Mouse (Mus musculus): ENCODE results near the gene Pgm5. TPM values are rescaled to one million over a fixed set of nuclear protein-coding genes. Genes with fewer than 3 reads are reported as not detected.

The Pgm5 gene
- polyA plus RNA-seq, 1 experiment from 2014 or later = 1.6 TPM

DNA sequence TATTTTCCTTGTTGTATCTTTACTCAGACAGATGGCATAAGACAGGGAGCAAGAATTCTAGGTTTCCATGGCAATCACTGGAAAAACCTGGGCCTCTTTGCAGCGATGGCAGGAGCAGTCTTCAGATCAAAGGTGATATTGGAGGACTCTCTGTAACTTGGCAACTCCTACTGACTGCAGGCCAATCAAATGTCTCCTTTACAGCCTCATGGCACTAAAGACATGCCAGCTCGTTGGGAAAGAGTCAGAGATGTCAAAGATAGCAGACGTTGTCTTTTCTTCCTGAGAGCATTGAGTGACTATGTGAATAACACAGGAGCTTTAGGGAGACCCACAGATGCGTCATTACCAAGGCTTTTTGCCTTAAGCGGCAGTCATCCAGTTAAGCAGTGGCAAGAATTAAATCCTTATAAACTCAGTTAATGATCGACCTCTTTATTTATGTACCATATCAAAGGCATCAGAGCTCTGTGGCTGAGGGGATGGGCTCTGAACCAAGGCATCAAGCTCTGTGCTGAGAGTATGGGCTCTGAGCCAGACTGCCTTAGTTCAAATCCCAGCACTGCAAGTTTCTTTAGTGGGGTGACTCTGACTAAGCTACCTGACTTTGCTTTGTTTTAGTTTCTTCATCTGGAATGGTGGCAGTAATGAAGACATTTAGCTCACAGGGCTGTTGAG, 209.2 kb downstream of the Pgm5 start:
- H3K4me1 ChIP-seq (ENCODE audit: control insufficient read depth, insufficient read depth, low read length) = no peaks in the 10 kb centered on the region
- H3K27me3 ChIP-seq (ENCODE audit: control insufficient read depth, insufficient read depth, low read length) = no peaks in the 10 kb centered on the region
- no peaks in the 10 kb centered on the region for H3K36me3 ChIP-seq (ENCODE audit: control insufficient read depth, insufficient read depth, low read length)
- no peak overlapping the region for H3K4me3 ChIP-seq (ENCODE audit: low read depth, low read length)
- DNase-seq (ENCODE audit: low spot score) (no peak), ATAC-seq (ENCODE audit: insufficient read depth, low FRiP score, low TSS enrichment) (no peak)
- H3K9ac ChIP-seq (ENCODE audit: low read length) = no peak overlapping the region
- no peak overlapping the region for H3K27ac ChIP-seq (ENCODE audit: low read depth, low read length)
- H3K4me2 ChIP-seq (ENCODE audit: low read depth) = no peak overlapping the region
- 39% methylated on average over 6 of the region's 6 CpGs for WGBS
- no peaks in the 10 kb centered on the region for H3K9me3 ChIP-seq (ENCODE audit: control insufficient read depth, low read length)

DNA sequence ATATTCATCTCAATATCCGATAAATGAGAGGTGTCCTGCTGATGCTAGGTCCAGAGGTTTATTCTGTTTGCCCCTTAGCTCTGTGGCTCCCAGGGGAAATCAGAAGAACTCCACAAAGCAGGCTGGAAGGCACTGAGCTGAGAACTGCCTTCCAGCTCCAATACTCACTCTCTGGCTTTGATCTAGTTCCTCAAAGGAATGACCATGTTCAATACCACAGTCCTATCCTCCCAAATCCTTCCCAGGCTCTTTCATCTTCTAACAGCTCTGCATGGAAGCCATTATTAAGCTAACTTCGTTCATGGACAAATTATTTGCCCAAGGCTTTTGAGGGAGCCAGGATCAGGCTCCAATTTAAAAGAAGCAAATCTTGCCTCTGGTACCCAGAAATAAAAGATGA, 210.1 kb downstream of the Pgm5 start:
- no peaks in the 10 kb centered on the region for H3K4me1 ChIP-seq (ENCODE audit: control insufficient read depth, insufficient read depth, low read length)
- no peaks in the 10 kb centered on the region for H3K36me3 ChIP-seq (ENCODE audit: control insufficient read depth, insufficient read depth, low read length)
- no peaks in the 10 kb centered on the region for H3K9me3 ChIP-seq (ENCODE audit: control insufficient read depth, low read length)
- DNase-seq (ENCODE audit: low spot score) = no peak
- H3K4me3 ChIP-seq (ENCODE audit: low read depth, low read length) = no peak overlapping the region
- H3K27ac ChIP-seq (ENCODE audit: low read depth, low read length) = no peak overlapping the region
- H3K27me3 ChIP-seq (ENCODE audit: control insufficient read depth, insufficient read depth, low read length) = no peaks in the 10 kb centered on the region
- H3K9ac ChIP-seq (ENCODE audit: low read length) = no peak overlapping the region
- WGBS = 52% methylated on average over 2 of the region's 2 CpGs
- no peak for ATAC-seq (ENCODE audit: insufficient read depth, low FRiP score, low TSS enrichment)
- no peak overlapping the region for H3K4me2 ChIP-seq (ENCODE audit: low read depth)

DNA sequence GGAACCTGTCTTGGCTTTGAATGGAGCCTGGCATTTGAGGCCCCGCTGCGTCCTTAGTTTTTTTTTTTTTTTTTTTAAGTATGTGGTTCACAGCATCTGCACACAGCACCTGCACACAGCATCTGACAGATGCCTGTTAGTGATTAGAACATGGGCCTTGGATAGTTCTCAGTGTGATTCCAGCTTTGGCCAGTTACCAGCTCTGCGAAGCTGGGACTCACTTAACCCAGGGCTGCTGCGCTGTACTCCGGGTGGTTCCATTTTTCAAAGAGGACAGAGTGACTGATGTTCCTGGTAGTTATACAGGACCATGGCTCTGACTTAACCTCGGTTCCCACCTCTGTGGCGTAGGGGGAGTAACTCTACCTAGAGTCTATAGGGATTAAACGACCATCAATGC, 211.2 kb downstream of the Pgm5 start:
- no peak overlapping the region for H3K9ac ChIP-seq (ENCODE audit: low read length)
- H3K4me3 ChIP-seq (ENCODE audit: low read depth, low read length) = no peak overlapping the region
- DNase-seq (ENCODE audit: low spot score) (no peak), ATAC-seq (ENCODE audit: insufficient read depth, low FRiP score, low TSS enrichment) (no peak)
- H3K4me1 ChIP-seq (ENCODE audit: control insufficient read depth, insufficient read depth, low read length) = no peaks in the 10 kb centered on the region
- no peaks in the 10 kb centered on the region for H3K36me3 ChIP-seq (ENCODE audit: control insufficient read depth, insufficient read depth, low read length)
- no peak overlapping the region for H3K4me2 ChIP-seq (ENCODE audit: low read depth)
- WGBS = 65% methylated on average over 8 of the region's 8 CpGs
- no peak overlapping the region for H3K27ac ChIP-seq (ENCODE audit: low read depth, low read length)
- no peaks in the 10 kb centered on the region for H3K27me3 ChIP-seq (ENCODE audit: control insufficient read depth, insufficient read depth, low read length)
- no peaks in the 10 kb centered on the region for H3K9me3 ChIP-seq (ENCODE audit: control insufficient read depth, low read length)

DNA sequence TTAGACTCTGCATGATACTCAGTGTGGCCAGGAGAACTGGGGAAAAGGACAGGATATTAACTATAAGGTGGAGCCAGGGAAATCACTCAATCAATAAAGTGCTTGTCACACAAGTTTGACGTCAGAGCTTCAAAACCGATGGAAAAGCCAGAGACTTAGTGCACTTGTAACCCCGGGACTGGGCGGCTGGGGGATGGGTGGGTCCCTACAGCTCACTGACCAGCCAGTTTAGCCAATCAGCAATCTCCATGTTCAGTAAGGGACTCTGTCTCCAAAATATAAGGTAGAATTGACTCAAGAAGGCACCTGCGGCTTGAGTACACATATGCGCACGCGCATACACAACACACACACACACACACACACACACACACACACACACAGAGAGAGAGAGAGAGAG, 213.6 kb downstream of the Pgm5 start:
- no peaks in the 10 kb centered on the region for H3K4me1 ChIP-seq (ENCODE audit: control insufficient read depth, insufficient read depth, low read length)
- no peak overlapping the region for H3K4me3 ChIP-seq (ENCODE audit: low read depth, low read length)
- no peak overlapping the region for H3K4me2 ChIP-seq (ENCODE audit: low read depth)
- H3K9ac ChIP-seq (ENCODE audit: low read length) = no peak overlapping the region
- DNase-seq (ENCODE audit: low spot score) (no peak), ATAC-seq (ENCODE audit: insufficient read depth, low FRiP score, low TSS enrichment) (no peak)
- 82% methylated on average over 8 of the region's 8 CpGs for WGBS
- H3K27ac ChIP-seq (ENCODE audit: low read depth, low read length) = no peak overlapping the region
- H3K27me3 ChIP-seq (ENCODE audit: control insufficient read depth, insufficient read depth, low read length) = no peaks in the 10 kb centered on the region
- H3K9me3 ChIP-seq (ENCODE audit: control insufficient read depth, low read length) = no peaks in the 10 kb centered on the region
- no peaks in the 10 kb centered on the region for H3K36me3 ChIP-seq (ENCODE audit: control insufficient read depth, insufficient read depth, low read length)

DNA sequence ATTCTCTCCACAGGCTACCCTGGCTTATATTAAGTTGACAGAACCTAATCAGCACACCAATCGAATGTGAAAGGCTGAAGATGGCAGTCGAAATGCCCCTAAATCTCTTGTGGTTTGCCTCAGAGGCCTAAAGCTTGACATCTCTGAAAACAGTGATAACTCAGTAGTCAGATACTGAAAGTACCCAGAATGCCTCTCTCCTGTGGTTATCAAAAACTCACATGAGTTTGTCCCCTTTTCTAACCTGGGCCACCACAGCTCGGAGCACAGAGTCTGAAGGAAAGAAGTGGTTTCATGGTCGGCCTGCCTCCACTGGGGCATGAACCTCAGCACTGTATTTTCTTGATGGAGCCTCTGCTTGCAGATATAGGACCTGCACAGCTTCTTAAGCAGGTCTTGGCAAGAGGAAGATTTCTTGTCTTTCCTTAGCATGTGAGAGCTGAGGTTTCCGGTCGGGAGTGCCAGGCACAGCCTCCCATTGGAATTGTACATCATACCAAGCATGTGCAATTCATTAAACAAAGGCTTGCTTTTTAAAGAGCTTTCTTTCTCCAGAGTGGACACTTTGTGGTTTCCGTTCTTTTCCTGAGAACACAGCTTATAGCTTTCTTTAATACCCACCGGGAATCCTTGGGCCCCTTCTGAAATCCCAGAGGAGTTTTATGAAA, 215.4 kb downstream of the Pgm5 start:
- Histone ChIP-seq H3K27me3 (ENCODE audit: control insufficient read depth, insufficient read depth, low read length) (no peaks in the 10 kb centered on the region), H3K9me3 (ENCODE audit: control insufficient read depth, low read length) (no peaks in the 10 kb centered on the region), H3K4me1 (ENCODE audit: control insufficient read depth, insufficient read depth, low read length) (no peaks in the 10 kb centered on the region), H3K4me2 (ENCODE audit: low read depth) (no peak overlapping the region), H3K27ac (ENCODE audit: low read depth, low read length) (no peak overlapping the region), H3K36me3 (ENCODE audit: control insufficient read depth, insufficient read depth, low read length) (no peaks in the 10 kb centered on the region), H3K9ac (ENCODE audit: low read length) (no peak overlapping the region), H3K4me3 (ENCODE audit: low read depth, low read length) (no peak overlapping the region)
- DNase-seq (ENCODE audit: low spot score) = no peak
- 81% methylated on average over 8 of the region's 8 CpGs for WGBS
- no peak for ATAC-seq (ENCODE audit: insufficient read depth, low FRiP score, low TSS enrichment)

DNA sequence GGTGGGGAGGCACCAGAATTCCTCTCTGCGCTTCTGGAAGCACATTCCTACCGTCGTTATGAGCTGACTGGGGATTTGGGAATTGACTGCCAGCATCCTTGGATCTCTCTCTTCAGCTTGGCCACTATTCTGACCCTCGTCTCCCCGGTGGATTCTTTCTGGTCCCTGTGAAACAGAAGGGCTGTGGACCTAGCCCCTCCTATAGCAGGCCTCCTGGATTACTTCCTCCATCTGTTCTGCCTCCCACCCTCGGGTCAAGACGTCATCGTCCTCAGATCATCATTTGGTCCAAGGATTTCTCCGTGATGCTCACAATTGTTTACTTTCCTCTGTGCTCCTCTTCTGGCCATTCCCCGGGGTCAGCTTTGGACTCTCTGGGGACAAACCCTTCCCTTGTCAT, 216.7 kb downstream of the Pgm5 start:
- ATAC-seq (ENCODE audit: insufficient read depth, low FRiP score, low TSS enrichment) (no peak), DNase-seq (ENCODE audit: low spot score) (no peak)
- Histone ChIP-seq H3K4me1 (ENCODE audit: control insufficient read depth, insufficient read depth, low read length) (no peaks in the 10 kb centered on the region), H3K4me3 (ENCODE audit: low read depth, low read length) (no peak overlapping the region), H3K27me3 (ENCODE audit: control insufficient read depth, insufficient read depth, low read length) (no peaks in the 10 kb centered on the region), H3K27ac (ENCODE audit: low read depth, low read length) (no peak overlapping the region), H3K9ac (ENCODE audit: low read length) (no peak overlapping the region), H3K36me3 (ENCODE audit: control insufficient read depth, insufficient read depth, low read length) (no peaks in the 10 kb centered on the region), H3K4me2 (ENCODE audit: low read depth) (no peak overlapping the region), H3K9me3 (ENCODE audit: control insufficient read depth, low read length) (no peaks in the 10 kb centered on the region)
- WGBS = 69% methylated on average over 10 of the region's 10 CpGs

DNA sequence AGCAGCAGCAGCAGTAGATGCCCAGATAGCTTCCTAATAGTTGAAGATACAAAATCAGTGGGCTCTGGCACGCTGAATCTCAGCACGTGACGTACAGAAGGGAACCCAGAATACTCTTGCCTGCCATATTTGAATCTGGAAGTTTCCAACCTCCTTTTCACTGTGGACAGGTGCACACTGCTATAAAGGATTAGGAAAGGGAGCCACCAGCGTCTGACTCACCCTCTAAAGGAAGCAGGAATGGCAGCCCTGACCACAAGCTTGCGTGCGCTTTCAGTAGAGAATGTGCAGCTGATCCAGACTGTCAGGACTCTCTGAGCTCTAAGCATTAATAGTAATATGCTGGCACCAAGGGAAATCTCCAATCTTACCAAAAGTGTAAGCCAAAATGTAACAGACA, 220.7 kb downstream of the Pgm5 start:
- no peak overlapping the region for H3K4me2 ChIP-seq (ENCODE audit: low read depth)
- H3K27me3 ChIP-seq (ENCODE audit: control insufficient read depth, insufficient read depth, low read length) = no peaks in the 10 kb centered on the region
- no peaks in the 10 kb centered on the region for H3K9me3 ChIP-seq (ENCODE audit: control insufficient read depth, low read length)
- 84% methylated on average over 6 of the region's 6 CpGs for WGBS
- no peak overlapping the region for H3K27ac ChIP-seq (ENCODE audit: low read depth, low read length)
- ATAC-seq (ENCODE audit: insufficient read depth, low FRiP score, low TSS enrichment) (no peak), DNase-seq (ENCODE audit: low spot score) (no peak)
- no peaks in the 10 kb centered on the region for H3K4me1 ChIP-seq (ENCODE audit: control insufficient read depth, insufficient read depth, low read length)
- no peak overlapping the region for H3K9ac ChIP-seq (ENCODE audit: low read length)
- no peak overlapping the region for H3K4me3 ChIP-seq (ENCODE audit: low read depth, low read length)
- no peaks in the 10 kb centered on the region for H3K36me3 ChIP-seq (ENCODE audit: control insufficient read depth, insufficient read depth, low read length)

DNA sequence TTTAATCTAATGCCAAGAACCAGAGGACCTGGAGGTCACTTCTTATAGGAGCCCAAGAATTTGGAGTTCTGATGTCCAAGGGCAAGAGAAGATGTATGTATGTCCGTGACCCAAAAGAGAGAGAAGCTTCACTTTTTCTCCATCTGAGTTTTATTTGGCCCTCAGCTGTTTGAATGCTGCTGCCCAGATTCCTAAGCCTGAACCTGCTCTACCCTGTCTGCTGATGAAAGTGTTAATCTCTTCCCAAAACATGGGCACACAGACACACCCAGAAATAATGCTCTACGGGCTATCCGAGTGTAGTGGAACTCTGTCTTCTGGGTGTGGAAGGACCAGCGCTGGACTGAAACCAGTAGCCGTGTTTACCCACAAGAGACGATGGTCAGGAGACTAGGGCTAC, 223.7 kb downstream of the Pgm5 start:
- ATAC-seq (ENCODE audit: insufficient read depth, low FRiP score, low TSS enrichment) (no peak), DNase-seq (ENCODE audit: low spot score) (no peak)
- no peaks in the 10 kb centered on the region for H3K4me1 ChIP-seq (ENCODE audit: control insufficient read depth, insufficient read depth, low read length)
- no peaks in the 10 kb centered on the region for H3K9me3 ChIP-seq (ENCODE audit: control insufficient read depth, low read length)
- 94% methylated on average over 6 of the region's 6 CpGs for WGBS
- no peak overlapping the region for H3K4me2 ChIP-seq (ENCODE audit: low read depth)
- no peaks in the 10 kb centered on the region for H3K27me3 ChIP-seq (ENCODE audit: control insufficient read depth, insufficient read depth, low read length)
- H3K4me3 ChIP-seq (ENCODE audit: low read depth, low read length) = no peak overlapping the region
- H3K9ac ChIP-seq (ENCODE audit: low read length) = no peak overlapping the region
- no peaks in the 10 kb centered on the region for H3K36me3 ChIP-seq (ENCODE audit: control insufficient read depth, insufficient read depth, low read length)
- no peak overlapping the region for H3K27ac ChIP-seq (ENCODE audit: low read depth, low read length)

DNA sequence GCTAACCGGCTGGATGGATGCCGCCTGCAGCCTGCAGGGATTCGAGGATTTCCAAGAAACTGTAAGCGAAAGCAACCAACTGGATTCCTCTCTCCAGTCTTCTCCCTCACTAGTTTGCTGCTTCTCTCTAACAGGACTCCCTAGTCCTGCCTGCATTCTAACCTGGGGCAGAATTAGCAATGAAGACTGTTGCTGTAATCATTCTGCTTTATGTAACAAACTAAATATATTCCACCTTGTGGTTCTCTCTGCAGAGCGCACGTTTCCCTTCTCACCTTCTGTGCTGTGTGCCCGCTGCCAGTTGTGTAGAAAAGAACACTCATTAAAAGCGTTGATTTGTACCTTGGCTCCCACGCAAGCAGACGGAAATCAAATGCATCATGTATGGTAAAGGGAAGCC, 225.0 kb downstream of the Pgm5 start:
- H3K9ac ChIP-seq (ENCODE audit: low read length) = no peak overlapping the region
- no peak overlapping the region for H3K4me2 ChIP-seq (ENCODE audit: low read depth)
- WGBS = 89% methylated on average over 10 of the region's 10 CpGs
- ATAC-seq (ENCODE audit: insufficient read depth, low FRiP score, low TSS enrichment) = no peak
- no peaks in the 10 kb centered on the region for H3K36me3 ChIP-seq (ENCODE audit: control insufficient read depth, insufficient read depth, low read length)
- no peak overlapping the region for H3K4me3 ChIP-seq (ENCODE audit: low read depth, low read length)
- no peaks in the 10 kb centered on the region for H3K27me3 ChIP-seq (ENCODE audit: control insufficient read depth, insufficient read depth, low read length)
- no peaks in the 10 kb centered on the region for H3K9me3 ChIP-seq (ENCODE audit: control insufficient read depth, low read length)
- no peak for DNase-seq (ENCODE audit: low spot score)
- no peak overlapping the region for H3K27ac ChIP-seq (ENCODE audit: low read depth, low read length)
- no peaks in the 10 kb centered on the region for H3K4me1 ChIP-seq (ENCODE audit: control insufficient read depth, insufficient read depth, low read length)

Measured in neural tube, embryonic 11.5 days (tissue).